Mouse (Mus musculus) retina, postnatal 7 days (tissue): Measurements from ENCODE around the gene Gmpr.
A peak's percentile ranks its signal among the peaks of the same experiment; 100 is the strongest.

ENCODE experiments used
- DNase-seq: peaks from one replicate; pipeline ENCODE4 v3.0.0-alpha.2; 2012; ENCODE audit warnings: low read depth, low spot score

Gmpr gene

DNA sequence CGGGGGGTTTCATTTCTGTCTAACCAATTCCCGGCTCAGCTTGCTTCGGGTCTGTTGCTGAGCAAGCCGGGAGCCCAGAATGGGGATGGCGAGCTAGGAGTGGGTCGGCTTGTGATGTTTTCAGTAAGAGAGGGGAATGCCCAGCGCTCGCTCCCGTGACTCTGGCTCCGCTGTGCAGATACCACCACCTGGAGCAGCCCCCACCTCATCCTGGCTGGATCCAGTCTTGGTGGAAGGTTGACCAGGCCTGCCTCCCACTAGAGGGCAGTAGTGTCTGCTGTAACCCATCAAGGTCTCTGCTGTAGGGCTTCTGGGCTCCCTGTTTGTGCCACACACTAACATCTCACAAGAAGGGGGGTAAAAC is 31.9 kb downstream of the Gmpr start:
- peak; percentile 66 for DNase-seq

DNA sequence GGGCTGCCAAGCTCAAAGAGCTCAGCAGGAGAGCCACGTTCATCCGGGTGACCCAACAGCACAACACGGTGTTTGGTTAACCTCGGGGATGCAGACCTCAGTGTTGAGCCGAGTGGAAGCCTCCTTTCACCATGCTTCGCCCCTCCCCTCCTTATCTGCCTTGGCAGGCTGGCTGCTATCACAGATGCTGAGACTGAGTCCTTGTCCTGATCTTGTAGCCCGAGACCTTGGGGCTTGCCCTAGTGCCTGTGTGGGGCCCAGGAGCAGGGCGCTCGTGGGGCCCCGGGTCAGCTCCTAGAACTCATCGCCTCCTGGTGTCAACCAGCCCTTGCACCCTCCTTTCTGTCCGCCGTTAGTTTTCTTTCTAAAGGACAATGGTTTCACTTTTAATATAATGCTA is 38.7 kb downstream of the Gmpr start:
- no peak for DNase-seq

DNA sequence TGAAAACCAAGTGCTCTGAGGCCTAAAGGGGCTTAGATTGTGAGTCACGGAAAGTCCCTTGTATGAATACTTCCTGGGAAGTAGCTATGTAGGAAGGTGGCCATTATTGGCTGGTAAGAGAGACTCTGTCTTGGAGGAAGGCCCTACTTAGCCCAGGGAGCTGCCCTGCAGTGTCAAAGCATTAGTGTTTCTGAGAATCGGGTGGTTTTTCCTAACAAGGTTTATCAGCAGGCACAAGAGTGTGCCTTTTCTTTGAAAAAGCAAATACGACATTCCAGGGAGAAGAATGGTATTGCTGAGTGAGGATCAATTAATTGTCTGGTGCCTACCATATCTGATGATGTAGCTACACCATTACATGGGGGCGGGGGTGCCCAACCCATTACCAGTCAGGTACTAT is 39.7 kb downstream of the Gmpr start:
- DNase-seq, result no peak

DNA sequence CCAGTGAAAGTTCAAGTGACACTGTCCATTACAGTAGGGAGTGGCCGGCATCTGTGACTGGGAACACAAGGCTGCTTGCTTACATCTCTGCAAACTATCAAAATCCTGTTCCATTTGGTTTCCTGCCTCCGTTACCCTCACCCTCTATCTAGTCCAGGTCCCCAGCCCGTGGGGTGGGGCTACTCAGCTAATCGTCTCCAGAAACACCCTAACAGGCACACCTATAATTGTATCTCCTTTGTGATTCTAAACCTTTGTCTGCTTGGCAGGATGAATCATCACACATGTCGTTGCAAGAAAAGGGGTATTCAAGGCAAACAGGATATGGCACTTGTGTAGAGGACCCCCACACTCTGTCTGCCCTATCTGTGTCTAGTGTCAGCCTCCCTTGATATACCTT is 40.3 kb downstream of the Gmpr start:
- DNase-seq, result no peak

DNA sequence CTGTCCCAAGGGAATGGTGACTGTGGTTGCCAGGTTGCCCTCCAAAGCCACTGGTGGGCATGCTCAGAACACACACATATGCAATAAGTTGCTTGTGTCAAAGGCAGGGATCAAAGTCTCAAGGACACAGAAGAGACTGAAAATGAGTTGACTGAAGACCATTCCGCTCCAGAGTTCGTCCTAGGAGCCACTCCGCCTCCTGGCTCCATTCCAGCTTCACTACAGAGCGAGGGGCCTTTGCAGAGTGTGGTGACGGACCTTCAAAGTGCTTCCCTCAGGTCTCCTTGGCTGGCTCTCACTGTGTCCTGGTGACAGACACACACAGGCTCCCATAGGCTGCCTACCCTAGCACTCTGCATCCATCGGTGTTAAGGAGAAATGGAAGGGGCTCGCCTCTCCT is 46.4 kb downstream of the Gmpr start:
- DNase-seq, result no peak

DNA sequence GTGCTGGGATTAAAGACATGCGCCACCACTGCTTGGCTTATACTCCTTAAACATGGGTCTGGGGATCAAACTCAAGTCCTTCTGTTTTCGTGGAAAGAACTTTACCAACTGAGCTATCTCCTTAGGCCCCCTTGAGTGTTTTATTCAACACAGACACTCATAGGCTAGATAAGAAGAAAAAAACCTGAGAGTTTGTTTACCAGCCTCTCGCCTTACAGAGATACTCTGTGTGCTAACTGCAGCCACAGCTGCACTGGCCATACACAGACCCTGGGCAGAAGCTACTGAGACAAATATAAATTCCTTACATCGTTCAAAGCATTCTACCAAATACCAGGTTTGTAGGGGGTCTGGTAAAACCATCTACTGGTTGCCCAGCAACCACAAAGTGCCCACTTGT is 51.1 kb downstream of the Gmpr start:
- no peak for DNase-seq

DNA sequence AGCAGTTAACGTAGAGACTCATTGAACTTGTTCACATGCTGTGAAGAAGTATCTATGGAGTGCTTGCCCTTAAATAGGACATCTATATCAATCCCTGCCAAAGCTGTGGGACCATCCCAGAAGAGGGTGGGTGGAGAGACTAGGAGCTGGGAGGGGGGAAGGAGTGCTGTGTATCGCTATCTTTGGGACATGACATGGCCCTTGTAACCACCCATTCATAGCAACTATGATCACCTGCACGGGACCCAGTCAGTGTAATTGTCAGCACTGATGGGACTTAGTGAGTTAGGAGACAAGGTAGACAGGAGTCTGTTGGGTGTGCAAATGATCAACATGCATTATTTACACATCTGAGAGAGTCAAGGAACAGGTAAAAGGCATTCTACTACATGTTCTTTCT is 52.0 kb downstream of the Gmpr start:
- DNase-seq, result no peak

DNA sequence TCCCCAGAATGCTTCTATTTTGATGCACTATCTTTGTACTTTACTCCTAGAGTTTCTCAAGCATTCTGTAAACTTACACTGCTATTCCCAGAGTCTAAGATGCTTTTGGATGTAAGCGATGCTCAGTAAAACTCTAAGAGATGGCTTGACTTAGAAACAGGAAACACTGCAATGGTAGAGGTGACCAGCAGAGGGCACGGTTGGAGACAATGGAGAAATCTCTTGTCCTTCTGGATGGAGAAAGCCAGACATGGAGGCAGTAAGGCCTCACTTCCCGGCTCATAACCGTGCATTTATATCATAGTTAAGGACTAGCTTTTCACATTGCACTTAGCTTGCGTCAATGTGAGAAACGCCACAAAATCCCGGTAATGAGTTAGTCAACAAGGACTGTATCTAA is 53.3 kb downstream of the Gmpr start:
- DNase-seq, result no peak

DNA sequence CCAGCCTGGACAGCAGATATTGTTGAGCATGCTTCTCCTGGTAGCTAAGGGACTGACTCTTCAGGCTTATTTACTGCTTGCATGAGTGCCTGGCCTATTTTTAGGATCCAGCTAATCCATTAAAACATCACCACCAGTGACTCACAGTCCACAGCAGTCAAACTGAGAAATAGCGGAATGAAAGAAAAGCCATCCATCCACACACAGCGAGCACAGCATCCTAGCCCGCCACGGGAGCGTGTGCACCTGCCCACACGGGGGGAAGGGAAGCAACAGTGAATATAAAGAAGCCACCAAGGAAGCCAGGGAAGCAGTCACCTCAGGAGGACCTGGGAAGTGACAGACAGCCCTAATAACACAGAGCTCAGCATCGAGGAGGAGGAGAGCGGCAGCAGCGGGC is 54.8 kb downstream of the Gmpr start:
- no peak for DNase-seq

DNA sequence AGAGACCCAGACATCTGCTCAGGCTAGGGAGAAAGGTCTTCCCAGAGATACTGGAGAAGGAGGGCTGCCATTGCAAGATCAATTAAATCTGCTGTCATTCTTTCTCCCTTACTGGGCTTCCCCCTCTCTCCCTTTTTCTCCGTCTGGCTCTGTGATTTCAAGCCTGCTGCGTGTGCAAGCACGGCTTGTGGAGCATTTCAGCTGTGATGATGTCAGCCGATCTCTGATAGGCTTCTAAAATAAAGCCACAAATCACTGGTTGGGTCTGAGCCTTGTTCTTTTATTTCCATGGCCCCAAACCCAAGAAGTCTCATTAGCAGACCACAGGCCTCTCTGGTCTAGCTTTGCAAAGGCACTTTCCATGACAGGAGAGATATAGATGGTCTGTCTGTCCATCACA is 57.7 kb downstream of the Gmpr start:
- DNase-seq, result no peak

DNA sequence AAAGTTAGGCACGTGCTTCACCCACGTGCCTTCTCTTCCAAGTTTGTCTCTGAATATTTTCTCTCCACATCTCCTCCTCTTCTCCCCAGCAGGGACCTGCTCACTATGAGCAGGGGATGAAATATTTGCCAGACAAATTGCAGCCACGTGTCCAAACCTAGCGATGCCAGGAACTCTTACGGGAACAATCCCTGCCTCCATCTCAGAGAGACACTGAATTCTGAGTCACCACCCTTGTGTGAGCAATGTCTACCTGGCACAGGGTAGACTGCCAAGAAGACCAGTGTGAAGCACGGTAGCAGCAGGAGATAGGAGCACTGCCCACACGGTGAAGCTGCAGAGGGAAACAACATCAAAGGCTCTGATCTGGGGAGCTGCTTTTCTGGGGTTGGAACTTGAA is 62.7 kb downstream of the Gmpr start:
- DNase-seq, result no peak

DNA sequence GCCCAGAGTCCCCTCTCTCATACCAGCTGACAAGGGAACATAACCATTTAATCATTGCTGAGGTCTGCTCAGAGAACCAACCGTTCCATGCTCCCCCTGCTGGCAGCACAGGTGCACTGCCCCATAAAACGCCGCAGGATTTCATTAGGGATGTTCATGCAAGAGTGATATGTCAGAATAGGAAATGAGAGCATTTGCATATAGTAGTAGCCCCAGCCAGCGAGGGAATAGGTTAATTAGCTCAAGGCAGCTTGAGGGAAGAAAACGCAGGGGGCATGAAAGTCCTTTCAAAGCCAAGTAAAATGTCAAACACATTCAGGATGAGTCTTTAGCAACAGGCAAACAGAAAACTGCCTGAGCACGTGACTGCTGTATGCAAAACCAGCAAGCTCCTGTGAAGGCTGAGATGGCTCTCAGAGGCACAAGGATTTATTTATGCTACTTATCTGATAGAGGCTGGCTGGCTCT is 64.6 kb downstream of the Gmpr start:
- peak; percentile 67 for DNase-seq

DNA sequence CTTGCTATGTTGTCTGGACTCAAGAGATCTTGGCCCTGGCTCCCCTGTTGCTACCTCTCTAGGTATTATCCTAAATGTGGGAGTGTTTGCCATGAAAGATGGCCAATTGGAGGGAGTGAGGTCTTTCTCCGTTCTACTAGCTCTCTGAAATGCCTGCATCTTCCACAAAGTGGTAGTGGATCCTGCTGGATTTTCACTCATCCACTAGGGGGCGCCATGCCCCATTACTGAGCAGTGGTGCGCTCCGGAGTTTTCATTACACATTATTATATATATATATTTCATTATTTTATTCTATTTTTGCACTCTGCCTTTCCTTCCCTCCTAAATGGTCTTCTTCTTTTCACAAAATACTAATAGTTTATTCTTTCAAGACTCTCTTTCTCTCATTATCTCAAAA is 65.5 kb downstream of the Gmpr start:
- peak; percentile 39 for DNase-seq

DNA sequence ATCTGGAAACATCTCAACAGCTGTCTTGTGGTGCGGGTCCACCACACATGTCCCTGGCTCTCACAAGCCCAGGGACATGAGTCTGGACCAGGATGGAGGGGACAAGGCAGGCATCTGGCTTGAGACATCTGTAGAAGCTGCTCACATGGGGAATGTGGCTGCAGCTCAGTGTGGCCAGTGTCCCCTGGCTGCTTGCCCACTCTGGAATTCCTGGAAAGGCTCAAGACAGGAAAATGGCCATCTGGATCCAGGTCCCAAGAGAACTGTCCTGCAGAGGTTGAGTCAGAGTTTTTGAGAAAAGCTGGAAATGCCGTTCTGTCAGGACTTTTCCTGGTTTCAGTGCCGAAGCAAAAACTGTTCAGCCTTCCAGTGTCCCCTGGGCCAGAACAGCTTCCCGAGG is 68.9 kb downstream of the Gmpr start:
- no peak for DNase-seq

DNA sequence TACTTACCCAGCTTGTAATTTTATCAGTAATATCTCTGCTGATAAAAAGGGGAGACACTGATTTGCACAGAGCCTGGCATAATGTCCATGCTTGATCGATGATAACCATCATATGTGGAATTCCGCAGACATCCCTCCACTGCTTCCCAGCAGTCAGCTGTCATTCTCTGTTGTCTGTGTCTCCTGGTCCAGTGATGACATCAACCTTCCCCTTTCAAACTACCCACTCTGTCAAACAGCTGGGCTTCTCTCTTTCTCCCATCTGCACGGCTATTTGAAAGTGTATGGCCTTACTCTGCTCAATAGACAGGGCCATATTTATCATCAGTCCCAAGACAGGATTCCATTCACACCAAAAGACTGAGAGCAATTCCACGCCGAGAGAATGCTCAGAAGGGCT is 70.1 kb downstream of the Gmpr start:
- DNase-seq, result no peak

DNA sequence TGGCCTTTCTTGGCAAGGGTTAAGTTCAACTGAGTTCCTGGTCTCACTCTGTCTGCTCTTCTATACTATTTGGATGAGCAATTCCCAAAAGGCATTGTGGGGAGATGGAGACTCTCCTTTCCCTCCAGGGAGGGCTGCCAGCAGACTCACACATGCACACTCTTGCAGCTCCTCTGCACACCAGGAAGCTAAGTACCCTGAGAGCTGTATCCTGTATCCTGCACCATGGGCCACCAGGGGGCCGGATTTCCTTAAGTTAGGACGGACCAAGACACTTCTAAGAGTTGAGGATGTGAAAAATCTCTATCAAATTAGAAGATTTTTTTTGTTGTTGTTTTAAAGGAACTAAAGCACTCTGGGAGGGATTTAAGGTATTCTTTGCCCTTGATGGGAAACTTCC is 70.5 kb downstream of the Gmpr start:
- DNase-seq, result no peak

DNA sequence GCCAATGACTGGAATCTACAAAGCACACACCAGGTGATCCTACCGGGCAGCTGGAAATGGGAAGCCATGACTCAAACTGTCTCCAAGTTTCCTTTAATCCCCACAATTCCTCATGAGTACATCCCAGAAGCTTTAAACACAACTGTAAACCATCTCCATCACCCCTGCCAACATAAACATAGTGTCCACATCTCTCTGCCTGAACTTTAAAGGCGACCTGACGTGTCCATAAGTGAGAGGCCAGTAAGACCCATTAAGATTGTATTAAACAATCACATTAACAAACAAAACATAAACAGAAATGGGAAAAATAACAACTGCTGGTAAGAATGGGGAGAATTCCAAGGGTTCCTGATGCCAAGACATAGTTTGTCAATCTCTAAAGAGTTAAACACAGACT is 72.5 kb downstream of the Gmpr start:
- no peak for DNase-seq

DNA sequence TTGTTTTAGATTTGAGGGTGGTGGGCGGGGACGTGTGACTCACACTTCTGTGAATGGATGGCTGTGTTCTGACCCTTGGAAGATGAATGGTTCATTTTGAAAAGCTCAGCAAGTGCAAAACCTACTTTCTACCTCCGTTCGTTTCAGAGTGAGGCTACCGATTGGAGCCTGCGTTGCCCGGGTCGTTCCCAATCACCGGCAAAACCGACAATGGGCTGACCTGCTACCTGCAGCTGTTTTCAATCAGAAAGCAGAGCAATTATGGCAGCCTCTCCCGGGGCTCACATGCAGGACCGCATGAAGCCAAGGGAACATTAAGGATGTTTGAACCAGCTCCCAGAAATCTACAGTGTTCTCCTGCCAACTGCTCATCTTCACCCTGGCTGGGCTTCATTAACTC is 75.0 kb downstream of the Gmpr start:
- no peak for DNase-seq

DNA sequence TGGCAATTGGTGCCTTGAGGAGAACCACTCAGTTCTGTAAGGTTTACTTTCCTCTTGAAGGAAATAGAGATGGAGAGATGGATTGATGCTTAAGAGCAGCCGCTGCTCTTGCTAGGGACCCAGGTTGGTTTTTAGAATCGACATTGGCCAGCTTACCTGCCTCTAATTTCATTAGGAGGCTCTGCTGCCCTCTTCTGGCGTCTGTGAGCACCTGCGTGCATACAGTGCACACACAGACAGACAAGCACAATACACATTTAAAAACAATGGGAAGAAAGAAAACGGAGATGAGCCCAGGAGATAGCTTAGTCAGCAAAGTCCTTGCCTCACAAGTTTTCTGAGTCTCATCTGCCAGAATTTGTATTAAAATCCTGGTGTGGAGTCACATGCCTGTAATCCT is 75.8 kb downstream of the Gmpr start:
- no peak for DNase-seq

DNA sequence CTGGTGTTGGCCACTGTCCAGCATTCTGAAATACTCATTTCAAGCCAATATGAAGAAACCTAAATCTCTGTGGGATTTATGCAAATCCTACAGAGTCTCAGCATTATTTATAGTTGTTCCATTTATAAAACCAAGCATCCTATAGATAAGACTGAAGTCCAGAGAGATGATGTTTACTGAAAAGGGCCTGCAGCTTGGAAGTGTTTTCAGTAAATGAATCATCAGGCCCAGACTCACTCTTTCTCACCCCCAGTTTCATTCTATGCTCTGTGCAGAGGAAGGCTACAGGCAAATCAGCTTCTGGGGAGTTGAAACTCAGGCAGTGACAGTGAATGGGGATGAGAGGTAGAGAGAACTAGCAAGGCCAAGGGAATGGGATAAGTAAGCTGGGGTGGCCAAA is 83.7 kb downstream of the Gmpr start:
- DNase-seq, result no peak

DNA sequence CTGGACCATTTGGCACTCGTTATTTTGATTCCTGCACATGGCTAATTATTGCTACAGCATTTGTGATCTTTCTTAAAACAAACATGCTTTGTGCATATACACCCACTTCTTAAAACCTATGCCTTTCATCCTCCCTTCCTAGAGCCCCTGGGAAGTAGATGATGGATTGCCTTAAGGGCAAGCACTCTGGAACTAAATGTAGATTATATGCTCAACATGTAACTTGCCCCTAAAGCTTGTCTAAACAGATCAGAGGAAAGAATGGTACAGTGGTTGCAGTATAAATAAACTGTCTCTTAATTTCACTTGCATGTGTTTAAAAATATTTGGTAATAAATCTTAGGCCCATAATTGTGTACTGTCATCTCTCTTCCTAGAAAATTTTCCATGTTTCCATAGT is 86.7 kb downstream of the Gmpr start:
- DNase-seq, result no peak

DNA sequence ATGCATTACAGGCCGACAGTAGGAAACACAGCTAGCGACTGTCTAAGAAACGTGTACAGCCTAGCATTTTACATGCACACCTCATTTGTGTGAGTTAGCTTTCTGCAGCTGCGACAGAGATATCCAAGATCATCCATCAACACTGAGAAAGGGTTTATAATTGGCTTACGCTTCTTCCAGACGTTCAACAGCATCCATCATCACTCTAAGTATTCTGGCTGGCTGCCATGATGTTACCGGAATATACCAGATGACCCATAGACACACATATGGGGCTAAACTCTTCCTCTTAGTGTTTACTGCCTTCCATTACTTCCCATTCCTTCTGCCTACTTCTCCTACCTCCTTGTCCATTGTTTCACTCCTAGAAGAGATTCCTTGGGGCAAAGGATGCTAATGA is 88.2 kb downstream of the Gmpr start:
- no peak for DNase-seq

DNA sequence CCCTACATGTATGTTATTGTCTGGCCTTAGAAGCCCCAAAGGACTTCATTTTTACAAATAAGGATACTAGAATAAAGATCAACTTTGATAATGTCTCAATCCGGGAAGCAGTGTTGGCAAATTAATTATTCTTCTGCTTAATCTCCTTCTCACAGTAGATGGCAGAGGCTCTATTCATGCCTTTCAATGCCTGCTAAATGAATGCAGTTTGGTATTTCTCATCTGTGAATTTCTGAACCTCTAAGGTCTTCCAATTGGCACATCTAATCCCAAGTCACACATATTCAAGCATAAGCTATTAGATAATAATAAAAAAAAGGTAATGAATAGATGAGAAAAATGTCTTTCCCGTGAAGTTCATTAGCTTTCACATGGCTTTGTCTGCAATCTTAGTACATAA is 92.6 kb downstream of the Gmpr start:
- DNase-seq, result no peak

DNA sequence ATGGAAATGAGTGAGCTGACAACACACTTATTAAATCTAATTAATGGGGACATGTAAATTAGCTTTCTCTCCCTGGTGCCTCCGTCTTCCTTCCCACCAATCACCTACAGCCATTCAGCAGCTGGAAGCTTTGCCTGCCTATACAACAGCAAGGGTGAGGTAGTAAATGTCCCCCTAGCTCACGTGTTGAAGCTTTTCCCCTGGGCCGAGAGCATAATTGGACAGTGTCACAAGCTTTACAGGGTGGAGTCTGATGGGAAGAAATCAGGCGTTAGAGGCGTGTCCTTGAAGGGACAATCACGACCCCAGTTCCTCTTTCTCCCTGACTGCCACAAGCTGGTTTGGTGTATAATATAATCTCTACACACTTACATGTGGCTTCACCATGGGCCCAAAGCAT is 93.2 kb downstream of the Gmpr start:
- DNase-seq, result no peak
